Mouse (Mus musculus) layer of hippocampus, adult 2 months (tissue): ENCODE results near the gene Stac3. TPM values are rescaled to one million over a fixed set of nuclear protein-coding genes. Genes with fewer than 3 reads are reported as not detected.

ENCODE experiments used
- DNase-seq, 2 experiments: peaks; one replicate each; pipeline ENCODE4 v3.0.0; 2022; ENCODE audit warnings: low spot score in 2 of 2
- H3K27ac ChIP-seq: fragments of 200-600 bp; 2 replicates; pipeline ENCODE4 v1.8.1; 2022
- H3K4me3 ChIP-seq: fragments of 200-600 bp; 2 replicates; pipeline ENCODE4 v1.8.1; 2022; ENCODE audit warnings: mild to moderate bottlenecking
- CTCF ChIP-seq: fragments of 200-600 bp; conservative IDR thresholded peaks from 2 replicates; pipeline ENCODE4 v1.8.1; 2022; ENCODE audit warnings: antibody characterized with exemption, mild to moderate bottlenecking, moderate library complexity
- total RNA-seq, 2 experiments: library from RNA; stranded (reverse); gene quantifications; 2 replicates each; pipeline ENCODE4 v1.2.3; 2021

Stac3 gene
- total RNA-seq, 2 experiments from 2014 or later: 2.4 to 8.1 TPM

DNA sequence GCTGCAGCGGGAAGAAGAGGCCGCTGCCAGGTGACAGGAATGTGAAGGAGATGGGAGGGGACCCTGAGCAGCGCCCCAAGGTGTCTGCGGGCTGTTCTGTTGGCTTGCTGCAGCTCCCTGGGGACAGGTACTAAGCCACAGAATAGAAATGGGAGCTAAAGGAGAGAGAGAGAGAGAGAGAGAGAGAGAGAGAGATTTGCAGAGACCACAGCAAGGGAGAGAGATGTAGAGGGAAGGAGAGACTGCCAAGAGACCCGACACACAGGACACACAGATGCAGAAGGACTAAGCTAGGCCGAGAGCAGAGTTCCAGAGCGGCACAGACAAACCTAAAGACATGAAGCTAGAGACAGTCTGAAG lies 10.8 kb downstream of the Stac3 start:
- H3K27ac ChIP-seq: peak overlapping the region; percentile 99
- peak in 1 of 2 experiments; percentile 43 for DNase-seq
- TF ChIP-seq CTCF: no peak
- H3K4me3 ChIP-seq: peak overlapping the region; percentile 64

- Histone ChIP-seq H3K4me3 (peak overlapping the region; percentile 34; the same call in 1 of the 2 replicates), H3K27ac (peak overlapping the region; percentile 99)
- peak; percentile 100; the same call in 1 of the 2 replicates for TF ChIP-seq CTCF
- DNase-seq: peak; percentile 94 to 98
These were observed 11.3 kb downstream of the Stac3 start for GRCm38 (mm10) chr10:127512813-127513212.

- TF ChIP-seq CTCF: no peak
- Histone ChIP-seq H3K27ac (no peak overlapping the region), H3K4me3 (no peak overlapping the region; the same call in 1 of the 2 replicates)
- DNase-seq: no peak
These were observed 12.1 kb downstream of the Stac3 start for GRCm38 (mm10) chr10:127513501-127514091.

GRCm38 (mm10) chr10:127514111-127514698 lies 12.7 kb downstream of the Stac3 start:
- no peak for DNase-seq
- no peak overlapping the region for H3K4me3 ChIP-seq
- TF ChIP-seq CTCF: no peak
- no peak overlapping the region for H3K27ac ChIP-seq

DNA sequence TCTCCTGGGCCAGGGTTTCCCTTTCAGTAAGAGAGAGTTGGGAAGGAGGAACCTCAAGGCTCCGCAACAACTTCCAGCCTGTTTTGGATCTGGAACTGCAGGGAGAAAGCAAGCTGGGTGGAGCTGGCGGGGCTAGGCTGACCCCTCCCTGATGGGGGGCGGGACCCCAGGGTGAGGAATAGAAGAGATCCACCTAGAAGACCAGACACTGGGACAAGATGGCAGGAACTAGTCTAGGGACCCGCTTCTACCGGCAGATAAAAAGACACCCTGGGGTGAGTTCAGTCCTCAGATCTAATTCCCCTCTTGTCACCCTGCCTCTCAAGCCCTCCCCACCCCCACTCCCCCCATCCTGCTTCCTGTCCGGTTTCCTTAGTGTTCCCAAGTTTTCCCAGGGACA lies 13.3 kb downstream of the Stac3 start, which contains the start of gene Ndufa4l2:
Gene Ndufa4l2 (plus strand): TSS at position 204 of the 400 bp plus-strand sequence.
- Histone ChIP-seq H3K4me3 (no peak within 1 kb of the TSS; the same call in 1 of the 2 replicates), H3K27ac (no peak within 1 kb of the TSS)
- no peak for TF ChIP-seq CTCF
- DNase-seq: no peak

- DNase-seq: no peak
- H3K4me3 ChIP-seq: no peak overlapping the region; the same call in 1 of the 2 replicates
- no peak for TF ChIP-seq CTCF
- H3K27ac ChIP-seq: no peak overlapping the region
These were observed 13.9 kb downstream of the Stac3 start for GRCm38 (mm10) chr10:127515271-127515982.

DNA sequence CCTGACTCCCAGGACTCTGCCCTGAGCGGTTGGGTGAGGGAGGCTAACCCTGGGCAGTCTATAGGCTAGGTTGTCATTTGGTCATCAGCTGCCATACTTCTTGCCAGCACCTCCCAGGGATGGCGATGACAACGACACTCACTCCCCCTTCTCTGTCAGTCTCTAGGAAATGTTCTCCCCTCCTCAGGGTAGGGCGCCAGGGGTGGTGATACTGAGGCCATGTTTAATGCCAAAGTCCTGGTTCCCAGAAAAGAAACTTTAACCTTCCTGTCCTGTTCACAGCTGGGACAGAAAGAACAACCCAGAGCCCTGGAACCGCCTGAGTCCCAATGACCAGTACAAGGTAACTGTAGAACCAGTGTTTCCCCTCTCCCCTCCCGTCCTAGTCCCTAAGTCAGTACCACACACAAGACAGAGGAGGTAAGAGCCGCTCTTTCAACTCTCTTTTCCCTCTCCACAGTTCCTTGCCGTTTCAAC lies 14.5 kb downstream of the Stac3 start:
- no peak overlapping the region for H3K27ac ChIP-seq
- no peak overlapping the region for H3K4me3 ChIP-seq
- no peak for TF ChIP-seq CTCF
- no peak for DNase-seq

GRCm38 (mm10) chr10:127516576-127517260 lies 15.2 kb downstream of the Stac3 start:
- Histone ChIP-seq H3K4me3 (no peak overlapping the region), H3K27ac (no peak overlapping the region)
- no peak for TF ChIP-seq CTCF
- no peak for DNase-seq

DNA sequence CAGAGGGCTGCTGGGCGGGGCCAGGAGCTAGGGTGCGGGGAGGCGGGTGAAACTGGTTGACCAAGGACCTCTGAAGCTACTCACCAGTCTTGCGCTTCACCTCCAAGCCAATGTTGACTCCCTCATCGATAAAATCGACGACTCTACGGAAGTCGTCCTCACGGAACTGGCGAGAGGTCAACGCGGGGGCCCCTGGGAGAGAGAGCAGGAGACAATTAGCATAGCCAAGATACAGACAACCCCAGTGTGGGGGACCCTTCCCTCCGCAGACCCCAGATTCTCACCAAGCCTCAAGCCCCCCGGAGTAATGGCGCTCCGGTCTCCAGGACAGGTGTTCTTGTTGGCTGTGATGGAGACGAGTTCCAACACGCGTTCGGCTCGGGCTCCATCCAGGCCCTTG lies 16.5 kb downstream of the Stac3 start:
- Histone ChIP-seq H3K4me3 (no peak overlapping the region), H3K27ac (no peak overlapping the region)
- DNase-seq: no peak
- no peak for TF ChIP-seq CTCF

- no peak for TF ChIP-seq CTCF
- DNase-seq: no peak
- Histone ChIP-seq H3K4me3 (no peak overlapping the region), H3K27ac (no peak overlapping the region)
These were observed 17.7 kb downstream of the Stac3 start for GRCm38 (mm10) chr10:127519041-127519701.

DNA sequence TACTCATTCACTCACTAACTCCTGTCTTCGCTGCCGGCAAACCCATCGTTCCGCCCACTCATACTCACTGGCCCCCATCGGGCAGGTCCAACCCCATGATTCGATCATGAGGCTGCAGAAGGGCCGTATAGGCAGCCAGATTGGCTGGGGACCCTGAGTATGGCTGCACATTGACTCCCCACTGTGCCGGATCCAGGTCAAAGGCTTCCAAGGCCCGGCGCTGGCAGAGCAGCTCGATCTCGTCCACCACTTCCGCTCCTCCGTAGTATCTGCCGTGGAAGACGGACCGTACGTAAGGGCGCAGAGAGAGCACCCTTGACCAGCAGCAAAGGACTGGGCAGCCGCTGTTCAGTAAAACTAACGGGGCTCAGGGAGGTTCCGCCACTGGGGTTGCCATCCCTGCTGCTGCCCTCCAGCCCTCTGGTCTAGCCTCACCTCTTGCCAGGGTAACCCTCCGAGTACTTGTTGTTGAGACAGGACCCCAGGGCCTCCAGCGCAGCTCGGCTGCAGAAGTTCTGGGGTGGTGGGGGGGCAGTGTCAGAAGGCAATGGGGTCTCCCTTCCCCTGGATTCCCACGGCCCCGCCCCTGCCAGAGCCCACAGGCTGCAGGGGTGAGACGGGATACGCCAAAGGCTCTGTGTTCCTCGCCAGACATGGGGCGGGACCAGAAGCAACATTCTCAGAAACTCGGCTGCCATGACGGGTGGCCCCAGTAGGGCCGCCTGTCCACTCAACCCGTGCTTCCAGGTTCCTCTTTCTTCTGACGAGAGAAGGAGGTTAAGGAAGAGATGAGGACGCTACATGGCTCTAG lies 18.6 kb downstream of the Stac3 start:
- Histone ChIP-seq H3K4me3 (no peak overlapping the region), H3K27ac (no peak overlapping the region)
- TF ChIP-seq CTCF: no peak
- DNase-seq: no peak

DNA sequence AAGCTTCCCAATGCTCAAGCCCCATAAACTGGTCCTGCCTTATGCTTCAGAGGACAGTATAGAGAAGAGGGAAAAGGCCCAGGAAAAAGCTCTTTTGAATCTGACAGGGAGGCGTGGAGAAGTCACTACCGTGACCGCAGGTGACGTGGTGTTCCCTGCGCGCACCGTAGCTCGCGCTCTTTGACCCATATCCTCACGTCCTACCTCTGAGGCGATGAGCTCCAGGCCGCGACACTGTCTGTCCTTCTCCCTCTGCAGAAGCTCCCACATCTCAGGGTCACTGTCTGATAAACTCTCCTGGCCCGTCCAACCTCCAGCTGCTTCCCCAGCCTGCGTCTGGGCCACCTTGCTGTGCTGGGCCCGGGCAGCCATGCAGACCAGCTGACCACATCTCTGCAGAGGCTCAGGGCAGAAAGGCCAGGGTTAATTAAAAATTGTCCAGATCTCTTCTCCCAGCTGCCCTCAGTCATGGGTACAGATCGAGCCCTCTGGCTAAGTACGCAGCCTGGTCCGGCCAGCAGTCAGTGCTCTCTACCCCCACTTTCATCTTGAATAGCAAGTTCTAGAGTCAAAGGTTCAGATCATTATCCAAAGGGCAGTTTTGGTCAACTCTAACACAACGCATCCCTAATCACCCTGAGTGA lies 19.4 kb downstream of the Stac3 start:
- no peak for DNase-seq
- no peak overlapping the region for H3K4me3 ChIP-seq
- no peak overlapping the region for H3K27ac ChIP-seq
- TF ChIP-seq CTCF: no peak
